Mouse (Mus musculus) liver, embryonic 14.5 days (tissue): ENCODE results near the gene Gm45062. TPM values are rescaled to one million over a fixed set of nuclear protein-coding genes. Genes with fewer than 3 reads are reported as not detected.

ENCODE experiments used
- ATAC-seq: fragments of 200-750 bp; cut with Nextera tagmentation; 2 replicates; pipeline ENCODE4 v1.8.0; 2017; ENCODE audit warnings: moderate number of reproducible peaks, mild to moderate bottlenecking, moderate library complexity; ENCODE audit not compliant: insufficient read depth
- DNase-seq, 3 experiments: peaks; one replicate each; pipeline ENCODE4 v3.0.0-alpha.2; 2012 to 2013; ENCODE audit warnings: low read depth in 3 of 3, low spot score in 3 of 3
- H3K27ac ChIP-seq: fragments of 300-500 bp; sonication (generic); 2 replicates; pipeline ENCODE4 v1.5.1; 2014; ENCODE audit warnings: moderate library complexity, mild to moderate bottlenecking, control low read depth, inconsistent platforms
- H3K27me3 ChIP-seq: fragments of 300-500 bp; sonication (generic); 2 replicates; pipeline ENCODE4 v1.6.1; 2014; ENCODE audit warnings: mild to moderate bottlenecking, low read length, moderate library complexity; ENCODE audit not compliant: control insufficient read depth, insufficient read depth
- H3K36me3 ChIP-seq: fragments of 300-500 bp; sonication (generic); replicated peaks from 2 replicates; pipeline ENCODE4 v1.6.1; 2014; ENCODE audit warnings: low read depth; ENCODE audit not compliant: control insufficient read depth, insufficient read depth
- H3K4me1 ChIP-seq, 2 experiments: fragments of 200-500 bp in 1 of 2; fragments of 300-500 bp in 1 of 2; sonication (generic) in 1 of 2; replicated peaks; 2 replicates each; pipeline ENCODE4 v1.6.1; 2012 to 2014; ENCODE audit warnings: antibody characterized with exemption in 1 of 2, inconsistent platforms in 1 of 2, low read length in 1 of 2; ENCODE audit not compliant: control insufficient read depth in 2 of 2, insufficient read depth in 2 of 2
- H3K4me2 ChIP-seq: fragments of 300-500 bp; sonication (generic); 2 replicates; pipeline ENCODE4 v1.6.1; 2014; ENCODE audit warnings: low read depth, mild to moderate bottlenecking, control low read depth, moderate library complexity
- H3K4me3 ChIP-seq, 2 experiments: fragments of 200-500 bp in 1 of 2; fragments of 300-500 bp in 1 of 2; sonication (generic) in 1 of 2; 2 replicates each; pipeline ENCODE4 v1.5.1; 2012 to 2014; ENCODE audit warnings: low read depth in 2 of 2, low read length in 2 of 2, mild to moderate bottlenecking in 2 of 2, control low read depth in 1 of 2, inconsistent platforms in 1 of 2, moderate library complexity in 1 of 2; ENCODE audit not compliant: insufficient read depth in 1 of 2
- H3K9ac ChIP-seq: fragments of 300-500 bp; sonication (generic); replicated peaks from 2 replicates; pipeline ENCODE4 v1.6.1; 2014; ENCODE audit warnings: mild to moderate bottlenecking, control low read depth, moderate library complexity
- H3K9me3 ChIP-seq: fragments of 300-500 bp; sonication (generic); 2 replicates; pipeline ENCODE4 v1.6.1; 2016; ENCODE audit warnings: low read length, mixed read lengths; ENCODE audit not compliant: control insufficient read depth
- CTCF ChIP-seq: IDR thresholded peaks from 2 replicates; pipeline ENCODE4 v1.5.1; 2016; ENCODE audit warnings: antibody characterized with exemption, low read depth, control low read depth
- EP300 ChIP-seq: IDR thresholded peaks from 2 replicates; pipeline ENCODE4 v1.6.1; 2016; ENCODE audit warnings: antibody characterized with exemption, low read depth
- WGBS: fragments of 180-500 bp; shearing (Covaris S2); extraction: QIAGEN DNeasy Blood & Tissue Kit; methylation state at CpG from one replicate; pipeline ENCODE4 v1.1.7; 2014; ENCODE audit not compliant: insufficient replicate concordance; 5-methylcytosine and 5-hydroxymethylcytosine counted together
- polyA plus RNA-seq, 2 experiments: library from polyadenylated mRNA; depleted of rRNA in 1 of 2; stranded (reverse) in 1 of 2; unstranded in 1 of 2; fragments of >200 nt; fragmentation: Nextera tagmentation in 1 of 2; extraction: Ambion mirVana in 1 of 2; gene quantifications; 2 replicates each; pipeline versions ENCODE4 v1.2.1 to v1.2.3; 2012 to 2014

Gm45062 gene
- polyA plus RNA-seq, 2 experiments: 0.86 to 1.9 TPM

DNA sequence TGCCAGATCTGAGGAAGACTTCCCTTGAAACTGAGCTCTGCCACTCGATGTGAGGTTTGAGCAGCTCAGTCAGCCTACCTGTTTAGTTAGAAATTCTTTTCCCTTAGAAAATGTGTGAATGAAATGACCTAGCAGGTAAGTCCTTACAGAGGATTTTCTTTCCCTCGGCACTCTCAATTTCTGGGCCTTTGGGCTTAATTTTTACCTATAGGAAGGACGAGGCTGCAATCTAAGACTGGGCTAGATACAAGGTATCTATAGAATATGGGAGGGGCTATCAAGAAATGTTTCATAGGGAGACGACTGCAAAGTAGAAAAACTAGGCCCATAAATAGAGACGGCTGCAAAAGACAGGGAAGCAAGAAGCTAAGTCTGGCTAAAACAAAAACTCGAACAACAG lies 934 bp upstream of the Gm45062 start:
- H3K9ac ChIP-seq: peak overlapping the region; percentile 69
- H3K9me3 ChIP-seq: no peaks in the 10 kb centered on the region
- peak overlapping the region; percentile 27 for H3K27ac ChIP-seq
- H3K4me3 ChIP-seq: peak overlapping the region; percentile 83 to 94
- H3K27me3 ChIP-seq: no peaks in the 10 kb centered on the region
- DNase-seq: peak in 1 of 3 experiments; percentile 26
- peaks cover 3% of the 10 kb centered on the region for H3K36me3 ChIP-seq
- no peak for ATAC-seq
- H3K4me1 ChIP-seq: peaks cover 1 to 4% of the 10 kb centered on the region in 2 experiments; a peak in 3 of 4 replicates
- 2% methylated on average over 6 of the region's 6 CpGs for WGBS
- TF ChIP-seq CTCF (no peak), EP300 (no peak)
- peak overlapping the region; percentile 83 for H3K4me2 ChIP-seq

DNA sequence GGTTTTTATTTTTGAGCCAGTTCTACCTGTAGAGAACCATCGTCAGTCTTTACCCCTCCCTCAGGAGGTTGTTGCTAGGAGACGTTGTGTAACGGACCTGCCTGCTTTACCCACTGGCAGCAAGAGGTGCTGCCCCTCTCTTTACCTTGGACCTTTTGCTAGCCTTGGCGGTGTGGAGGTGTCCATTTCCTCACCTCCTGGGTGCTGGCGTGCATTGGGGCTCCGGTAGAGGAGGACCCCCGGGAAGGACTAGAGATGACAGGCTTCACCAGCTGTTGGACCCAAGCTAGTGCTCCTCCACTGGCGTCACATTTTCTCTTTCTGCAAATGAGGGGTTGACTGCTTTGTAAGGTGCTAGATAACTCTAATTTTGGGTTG lies 406 bp downstream of the Gm45062 start:
- peaks cover 3% of the 10 kb centered on the region for H3K36me3 ChIP-seq
- peak overlapping the region; percentile 97 for H3K4me2 ChIP-seq
- peak overlapping the region; percentile 92 for H3K9ac ChIP-seq
- TF ChIP-seq CTCF: no peak
- no peak; the same call in 1 of the 2 replicates for TF ChIP-seq EP300
- H3K4me3 ChIP-seq: peak overlapping the region; percentile 83 to 94
- H3K4me1 ChIP-seq: peaks cover 1 to 4% of the 10 kb centered on the region in 2 experiments; a peak in 3 of 4 replicates
- H3K27ac ChIP-seq: peak overlapping the region; percentile 14
- ATAC-seq (peak; percentile 18), DNase-seq (no peak)
- H3K9me3 ChIP-seq: no peaks in the 10 kb centered on the region
- no peaks in the 10 kb centered on the region for H3K27me3 ChIP-seq
- WGBS: under 1% methylated on average over 8 of the region's 8 CpGs

DNA sequence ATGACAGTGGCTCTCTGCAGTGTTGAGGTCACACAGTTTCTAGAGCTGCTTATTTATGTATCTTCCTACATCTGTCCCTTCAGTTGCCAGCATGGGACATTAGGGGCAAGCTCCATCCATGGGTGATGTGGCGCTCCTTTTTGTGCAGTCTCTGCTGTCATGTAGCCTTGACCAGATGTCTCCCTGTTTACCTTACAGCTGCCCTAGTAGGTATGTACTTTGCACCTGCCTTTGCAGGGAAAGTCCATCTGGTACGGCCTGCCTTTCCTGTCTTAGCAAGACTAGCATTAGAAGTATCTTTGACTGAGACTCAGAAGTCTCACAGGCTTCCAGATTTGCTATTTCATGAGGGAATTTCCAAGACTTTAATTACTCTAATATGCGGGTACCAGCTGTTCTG lies 11.8 kb downstream of the Gm45062 start:
- WGBS: 72% methylated on average over 3 of the region's 3 CpGs
- 0 out of 2 replicates have a peak, but pooled peaks have one; percentile 50 for ATAC-seq
- no peak for DNase-seq
- no peak overlapping the region for H3K4me2 ChIP-seq
- H3K4me1 ChIP-seq: peaks cover 0 to 2% of the 10 kb centered on the region in 2 experiments; a peak in 2 of 4 replicates
- no peaks in the 10 kb centered on the region for H3K9me3 ChIP-seq
- H3K9ac ChIP-seq: no peak overlapping the region
- no peak overlapping the region for H3K27ac ChIP-seq
- H3K27me3 ChIP-seq: no peaks in the 10 kb centered on the region
- H3K36me3 ChIP-seq: no peaks in the 10 kb centered on the region; the same call in 1 of the 2 replicates
- no peak for TF ChIP-seq EP300
- TF ChIP-seq CTCF: no peak
- no peak overlapping the region for H3K4me3 ChIP-seq

DNA sequence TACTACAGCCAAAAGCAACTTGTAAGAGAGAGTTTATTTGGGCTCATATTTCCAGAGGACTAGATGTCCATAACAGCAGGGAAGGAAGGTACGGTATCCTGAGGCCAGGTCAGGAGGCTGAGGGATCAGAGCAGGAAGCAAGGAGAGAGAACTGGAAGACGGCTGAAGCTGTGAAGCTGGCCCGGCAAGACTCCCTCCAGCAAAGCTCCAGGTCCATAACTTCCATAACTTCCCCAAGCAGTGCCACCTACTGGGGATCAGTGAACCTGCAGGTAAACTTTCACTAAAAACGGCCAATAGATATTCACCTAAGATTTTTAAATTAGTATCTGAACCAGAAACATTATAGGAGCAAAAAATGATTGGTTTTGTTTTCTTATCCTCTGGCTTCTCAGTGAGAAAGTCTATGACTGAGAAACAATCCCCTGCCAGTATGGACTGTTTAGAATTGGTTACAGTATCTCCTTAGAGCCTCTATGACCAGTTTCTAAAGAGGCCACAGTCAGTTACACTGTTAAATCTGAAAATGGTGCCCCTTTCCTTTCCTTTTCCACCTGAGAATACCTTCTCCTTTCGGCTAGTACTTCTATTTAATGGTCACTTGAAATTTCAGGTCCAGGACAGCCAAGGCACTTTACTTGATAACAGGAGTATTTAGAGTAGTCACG lies 15.3 kb downstream of the Gm45062 start:
- DNase-seq: peak; percentile 37 to 51 (median 47)
- Histone ChIP-seq H3K27me3 (no peaks in the 10 kb centered on the region), H3K4me1 (peaks cover 0 to 4% of the 10 kb centered on the region in 2 experiments; a peak in 2 of 4 replicates), H3K36me3 (no peaks in the 10 kb centered on the region; the same call in 1 of the 2 replicates), H3K9ac (no peak overlapping the region), H3K4me2 (no peak overlapping the region), H3K27ac (no peak overlapping the region), H3K9me3 (no peaks in the 10 kb centered on the region), H3K4me3 (no peak overlapping the region)
- 31% methylated on average over 6 of the region's 6 CpGs for WGBS
- peak; percentile 40; the same call in 1 of the 2 replicates for ATAC-seq
- TF ChIP-seq CTCF (peak; percentile 82), EP300 (no peak)

DNA sequence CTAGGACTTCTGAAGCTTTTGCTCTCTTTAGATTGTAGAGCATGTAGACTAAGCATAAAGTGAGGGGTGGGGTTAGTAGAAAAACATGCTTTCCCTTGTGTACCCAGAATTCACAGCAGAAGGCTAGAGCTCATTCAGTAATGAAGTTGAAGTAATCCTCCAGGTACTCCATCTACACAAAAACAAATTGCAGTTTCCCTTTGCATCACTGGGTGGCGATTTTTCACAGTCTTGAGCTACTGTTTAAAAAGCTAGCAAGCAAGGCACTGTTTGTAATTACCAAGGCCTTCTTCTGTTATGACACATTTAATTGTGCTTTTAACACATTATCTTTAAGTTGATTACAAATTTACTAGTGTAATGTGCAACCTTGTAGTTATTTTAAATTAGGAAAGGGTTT lies 15.8 kb downstream of the Gm45062 start:
- ATAC-seq (no peak), DNase-seq (peak; percentile 30 to 73 (median 43))
- no peak overlapping the region for H3K9ac ChIP-seq
- no peaks in the 10 kb centered on the region for H3K9me3 ChIP-seq
- no peaks in the 10 kb centered on the region for H3K27me3 ChIP-seq
- H3K4me3 ChIP-seq: no peak overlapping the region
- peaks cover 0 to 4% of the 10 kb centered on the region in 2 experiments; a peak in 2 of 4 replicates for H3K4me1 ChIP-seq
- 15% methylated on average over 1 of the region's 1 CpGs for WGBS
- H3K27ac ChIP-seq: no peak overlapping the region
- no peak overlapping the region for H3K4me2 ChIP-seq
- TF ChIP-seq CTCF (peak; percentile 40; the same call in 1 of the 2 replicates), EP300 (no peak)
- H3K36me3 ChIP-seq: no peaks in the 10 kb centered on the region; the same call in 1 of the 2 replicates
